Mouse (Mus musculus): ENCODE measurements around the gene Mrps11.
A peak's percentile ranks its signal among the peaks of the same experiment; 100 is the strongest.

The Mrps11 gene

DNA sequence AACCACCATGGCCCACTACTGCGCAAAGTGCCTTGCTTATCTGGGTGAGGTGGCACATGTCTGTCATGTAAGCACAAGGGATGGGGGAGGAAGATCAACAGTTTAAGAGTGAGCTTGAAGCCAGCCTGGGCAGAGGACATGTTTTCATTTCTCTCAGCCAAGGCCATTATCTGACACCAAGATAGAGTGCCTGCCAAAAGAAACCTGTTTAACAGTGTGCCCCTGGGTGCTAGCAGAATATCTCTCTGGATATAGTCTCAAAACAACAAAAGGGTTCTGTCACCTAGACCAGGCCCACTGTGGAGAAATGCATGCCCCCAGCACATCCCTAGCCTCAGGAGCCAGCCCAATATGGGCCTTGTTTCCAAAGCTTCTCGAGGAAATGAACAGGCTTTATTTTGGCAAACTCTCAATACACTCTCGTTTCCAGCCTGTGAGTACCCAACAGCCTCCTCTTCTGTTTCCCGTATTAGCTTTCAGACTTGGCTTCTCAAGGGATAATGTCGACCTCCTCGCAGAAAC, 11.7 kb downstream of the Mrps11 start:
- no peak for DNase-seq

DNA sequence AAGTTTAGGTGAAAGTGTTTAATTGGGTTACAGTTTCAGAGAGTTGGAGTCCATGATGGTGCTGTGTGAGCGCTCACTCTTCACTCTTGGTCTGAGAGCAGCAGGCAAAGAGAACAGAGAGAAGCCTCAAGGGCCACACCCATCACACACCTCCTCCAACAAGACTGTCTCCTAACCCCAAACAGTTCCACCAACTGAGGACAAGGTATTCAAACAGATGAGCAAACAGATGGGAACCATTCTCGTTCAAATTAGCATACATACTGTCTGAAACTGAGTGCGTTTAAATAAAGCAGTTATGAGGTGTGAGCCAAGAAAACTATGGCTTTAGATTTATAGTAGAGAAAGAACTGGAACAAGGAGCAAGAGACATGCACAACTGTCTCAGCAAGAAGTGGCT, 13.7 kb downstream of the Mrps11 start:
- DNase-seq, result no peak

DNA sequence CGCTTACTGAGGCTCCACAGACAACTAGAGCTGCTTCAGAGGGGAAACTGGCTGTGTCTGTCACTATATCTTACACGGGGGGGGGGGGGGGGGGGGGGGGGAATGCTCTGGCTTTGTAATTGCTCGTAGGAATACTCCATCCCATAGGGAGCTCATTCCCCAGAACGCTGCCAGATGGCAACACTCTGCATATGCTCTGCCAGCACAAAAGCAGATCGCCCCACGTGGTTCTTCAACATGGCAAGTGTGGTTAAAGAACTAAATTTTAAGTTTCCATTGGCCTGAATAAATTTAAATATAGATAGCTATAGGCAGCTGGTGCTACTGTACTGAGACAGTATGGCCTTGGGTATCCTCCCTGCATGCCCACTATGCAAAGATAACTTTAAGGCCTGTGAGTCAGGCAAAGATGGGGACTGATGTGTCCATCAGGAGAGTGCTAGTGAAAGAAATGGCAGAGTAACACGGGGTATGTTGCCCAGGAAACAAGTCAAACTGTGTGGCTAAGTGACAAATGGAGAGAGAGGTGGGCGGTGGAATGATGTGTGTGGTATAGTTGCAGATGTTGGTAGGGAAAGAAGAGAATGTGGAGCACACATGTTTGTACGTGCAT, 15.0 kb downstream of the Mrps11 start:
- DNase-seq, result no peak

DNA sequence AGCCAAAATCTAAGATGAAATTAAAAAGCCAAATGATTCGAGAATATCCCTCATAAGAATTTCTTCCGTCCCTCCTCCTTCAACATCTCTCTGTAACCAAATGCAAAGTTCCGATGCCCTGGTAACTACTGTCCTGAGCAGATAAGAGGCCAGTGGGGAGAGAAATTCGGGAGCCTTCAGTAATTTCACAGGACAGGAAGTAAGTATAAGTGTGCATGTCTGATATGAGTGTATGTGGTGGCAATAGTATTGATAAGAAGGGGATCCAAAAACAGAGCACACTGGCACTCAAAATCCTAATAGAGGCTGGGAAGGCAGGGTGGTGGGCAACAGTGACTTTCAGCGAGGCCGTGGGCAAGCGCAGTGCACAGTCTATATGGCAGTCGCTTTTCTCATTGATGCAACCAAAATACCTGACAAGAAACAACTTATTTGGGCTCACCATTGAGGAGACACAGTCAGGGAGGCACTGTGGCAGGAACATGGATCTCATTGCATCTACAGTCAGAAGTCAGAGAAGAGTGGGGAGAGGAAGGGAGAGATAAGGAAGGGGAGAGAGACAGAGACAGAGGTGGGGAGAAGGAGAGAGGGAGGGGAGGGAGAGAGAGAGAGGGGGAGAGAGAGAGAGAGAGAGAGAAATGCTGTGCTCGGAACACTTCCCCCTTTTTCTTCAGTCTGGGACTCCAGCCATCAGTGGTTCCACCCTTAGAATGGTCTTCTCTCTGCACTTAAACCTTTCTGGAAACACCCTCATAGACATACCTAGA, 17.0 kb downstream of the Mrps11 start:
- DNase-seq, result no peak

DNA sequence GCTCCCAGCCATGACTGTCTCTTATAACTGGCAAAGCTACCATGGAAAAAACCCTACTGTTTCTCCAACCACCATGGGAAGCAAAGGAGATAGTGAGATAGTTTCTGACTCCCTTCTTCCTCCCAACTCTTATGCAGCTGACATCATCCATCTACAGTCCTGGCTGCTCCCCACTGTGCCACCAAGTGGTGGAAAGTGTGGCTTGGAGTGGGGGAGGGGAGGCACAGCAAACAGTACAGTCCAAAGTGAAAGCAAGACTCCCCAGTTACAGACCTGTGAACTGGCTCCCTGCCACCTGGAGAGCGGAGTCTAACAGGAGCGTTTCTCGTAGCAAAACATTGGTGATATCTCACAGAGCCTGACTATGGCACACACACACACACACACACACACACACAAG, 20.9 kb downstream of the Mrps11 start:
- peak; percentile 30 to 52 for DNase-seq

DNA sequence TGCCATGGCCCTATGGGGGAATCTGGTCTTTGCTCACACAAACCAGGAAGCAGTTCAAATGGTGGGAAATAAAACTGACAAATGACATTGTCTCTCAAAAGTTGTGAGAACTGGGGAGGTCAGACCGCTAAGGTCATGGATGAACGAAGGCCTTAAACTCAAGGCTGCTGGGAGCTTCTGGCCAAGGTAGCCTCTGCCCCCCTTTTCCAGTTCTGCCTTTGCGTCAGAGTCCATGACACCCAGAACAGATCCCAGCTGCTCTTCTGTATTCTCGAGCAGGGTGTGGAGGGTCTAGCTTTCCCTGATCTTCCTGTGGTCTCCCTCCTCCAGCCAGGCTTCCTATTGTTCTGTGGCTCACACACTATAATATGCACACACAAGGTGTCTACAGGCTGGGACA, 24.3 kb downstream of the Mrps11 start:
- peak in 1 of 2 experiments; percentile 39 for DNase-seq

DNA sequence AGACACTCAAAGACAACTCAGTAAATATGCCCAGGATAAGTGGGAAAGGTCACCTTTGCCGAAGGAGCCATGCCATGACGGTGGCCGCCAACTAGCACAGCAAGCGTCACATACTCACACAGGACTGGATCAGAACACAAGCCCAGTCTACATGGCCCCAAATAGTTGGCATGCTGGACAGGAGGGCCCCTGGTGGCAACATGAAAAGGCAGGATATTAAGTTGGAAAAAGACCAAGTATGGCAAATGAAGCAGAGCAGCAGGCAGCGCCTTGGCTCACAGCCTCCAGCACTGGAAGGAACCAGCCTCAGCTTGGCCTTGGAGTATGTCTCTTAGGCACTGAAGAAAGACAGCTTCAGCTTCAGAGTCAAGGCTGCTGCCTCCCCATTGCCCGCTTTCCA, 30.9 kb downstream of the Mrps11 start:
- DNase-seq, result peak in 1 of 2 experiments; percentile 17

DNA sequence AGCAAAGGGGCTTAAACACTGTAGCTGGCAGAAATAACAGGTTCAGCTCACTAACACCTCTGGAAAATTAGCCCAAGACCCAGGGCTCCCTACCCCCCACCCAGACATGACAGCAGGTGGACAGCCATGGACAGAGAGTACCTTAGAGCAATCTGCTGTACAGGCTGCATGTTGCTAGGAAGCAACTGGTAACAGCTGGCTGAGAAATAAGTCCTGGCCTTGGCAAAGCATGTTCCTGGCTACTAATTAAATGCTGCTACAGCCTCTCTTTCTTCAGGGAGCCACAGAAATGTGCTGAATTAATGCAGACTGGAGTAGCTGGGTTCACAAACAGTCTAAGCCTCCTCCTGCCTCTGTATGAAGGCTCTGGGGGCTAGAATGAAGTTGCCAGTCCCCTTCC, 31.8 kb downstream of the Mrps11 start:
- peak in 1 of 2 experiments; percentile 12 for DNase-seq

DNA sequence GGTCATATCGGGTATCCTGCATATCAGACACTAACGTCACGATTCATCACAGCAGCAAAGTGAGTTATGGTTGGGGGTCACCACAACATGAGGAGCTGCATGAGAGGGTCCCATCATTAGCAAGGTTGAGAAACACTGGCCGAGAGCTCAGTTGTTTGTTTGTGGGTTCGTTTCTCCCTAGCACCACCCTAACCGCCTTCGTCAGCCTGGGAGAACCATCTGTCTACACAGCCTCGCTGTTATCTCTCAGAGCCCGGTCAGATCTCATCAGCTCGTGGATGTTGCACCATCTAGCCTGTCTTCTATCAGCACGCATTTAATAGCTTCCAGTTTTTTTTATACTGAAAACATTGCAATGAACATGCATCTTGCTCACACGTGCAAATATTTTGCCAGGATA, 35.4 kb downstream of the Mrps11 start:
- no peak for DNase-seq

DNA sequence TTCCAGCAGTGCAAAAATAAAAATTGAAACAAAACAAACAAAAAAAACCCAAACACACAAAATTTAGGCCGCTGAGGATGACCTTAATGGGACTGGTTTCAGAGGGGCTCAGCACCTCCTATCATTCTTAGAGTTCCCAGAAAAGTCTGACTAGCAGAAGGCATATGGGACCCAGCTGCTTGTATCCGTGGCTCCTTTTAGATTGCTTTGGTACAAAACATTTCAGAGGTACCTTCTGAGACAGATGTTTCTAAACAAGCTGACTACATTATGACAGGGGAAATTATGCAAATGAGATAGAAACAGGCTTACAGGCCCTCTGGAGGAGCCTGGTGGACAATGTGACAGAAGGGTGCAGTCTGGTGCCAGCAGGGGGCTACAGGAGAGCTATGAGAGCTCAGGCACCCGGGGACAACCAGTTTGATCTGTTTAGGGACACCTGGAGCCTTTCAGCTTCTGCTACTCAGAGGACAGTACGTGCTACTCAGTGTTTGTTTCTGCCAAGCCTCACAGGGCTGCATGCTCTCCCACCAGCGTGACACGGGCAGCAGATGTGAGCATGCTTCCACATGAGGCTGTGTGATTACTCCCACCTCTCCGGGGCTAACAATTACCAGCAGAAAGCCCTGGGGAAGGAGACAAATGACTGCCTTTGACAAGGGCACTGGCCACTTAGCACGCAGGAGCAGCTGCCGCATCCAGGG, 43.9 kb downstream of the Mrps11 start:
- DNase-seq, result peak; percentile 56 to 71

DNA sequence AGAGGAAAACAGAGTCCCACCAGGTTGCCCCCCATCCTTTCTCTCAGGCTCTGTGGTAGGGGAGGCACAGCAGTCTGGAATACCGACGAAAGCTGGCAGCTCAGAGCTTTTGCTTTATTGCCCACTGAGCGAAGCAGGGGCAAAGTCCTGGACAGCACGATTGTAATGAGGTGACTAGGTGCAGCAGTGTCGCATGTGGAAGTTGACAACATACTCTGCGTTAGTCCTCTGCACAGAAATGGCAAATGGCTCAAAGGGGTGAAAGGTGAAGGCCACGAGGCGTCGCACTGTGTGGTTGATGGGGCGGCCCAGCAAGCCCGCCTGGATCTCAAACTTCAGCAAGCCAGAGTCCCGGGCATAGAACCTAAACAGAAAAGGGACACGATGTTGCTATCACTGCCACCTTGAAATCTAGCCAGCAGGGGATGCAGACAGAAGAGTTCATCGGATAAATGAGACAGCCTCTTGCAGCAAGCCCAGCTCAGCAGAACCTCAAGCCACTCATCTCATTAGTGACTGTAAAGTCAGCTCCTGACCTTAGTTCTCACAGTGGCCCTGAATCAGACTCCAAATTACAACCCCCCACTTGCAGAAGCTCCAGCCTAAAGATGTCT, 44.9 kb downstream of the Mrps11 start:
- DNase-seq, result no peak

DNA sequence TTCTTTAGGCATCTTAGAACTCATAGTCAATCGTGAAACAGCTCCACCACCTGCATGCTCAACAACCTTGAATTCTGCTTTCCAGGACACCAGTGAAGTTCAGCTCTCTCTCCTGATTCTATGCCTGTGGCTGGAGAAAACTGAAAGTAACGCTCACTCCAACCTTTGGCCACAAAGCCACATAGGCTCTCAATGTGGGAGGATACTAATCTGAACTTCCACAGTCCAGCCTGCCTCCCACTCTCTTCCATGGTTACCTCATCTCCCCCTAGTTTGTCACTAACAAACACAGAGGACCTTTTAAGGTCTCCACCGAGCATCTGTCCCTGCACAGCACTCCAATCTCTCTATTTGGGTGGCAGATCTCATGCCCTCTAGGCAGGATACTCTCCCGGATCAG, 52.7 kb downstream of the Mrps11 start:
- no peak for DNase-seq

DNA sequence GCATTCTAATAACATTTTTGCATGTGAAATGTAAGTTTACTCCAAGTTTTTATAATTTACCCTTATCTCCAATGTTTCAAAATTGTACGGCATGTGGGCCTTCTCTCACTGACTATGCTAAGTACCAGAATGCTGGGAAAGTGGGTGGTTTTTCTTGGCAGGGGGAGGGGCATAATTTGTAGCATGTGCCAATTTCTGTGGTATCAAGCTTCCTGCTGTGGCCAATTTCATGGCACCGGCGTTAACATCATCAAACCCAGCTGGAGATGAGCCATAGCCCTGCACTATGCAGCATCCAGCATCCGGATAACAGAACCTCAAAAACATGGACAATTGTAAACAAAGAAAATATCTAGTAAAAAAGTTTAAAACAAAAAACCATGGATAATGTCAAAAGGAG, 54.3 kb downstream of the Mrps11 start:
- no peak for DNase-seq

DNA sequence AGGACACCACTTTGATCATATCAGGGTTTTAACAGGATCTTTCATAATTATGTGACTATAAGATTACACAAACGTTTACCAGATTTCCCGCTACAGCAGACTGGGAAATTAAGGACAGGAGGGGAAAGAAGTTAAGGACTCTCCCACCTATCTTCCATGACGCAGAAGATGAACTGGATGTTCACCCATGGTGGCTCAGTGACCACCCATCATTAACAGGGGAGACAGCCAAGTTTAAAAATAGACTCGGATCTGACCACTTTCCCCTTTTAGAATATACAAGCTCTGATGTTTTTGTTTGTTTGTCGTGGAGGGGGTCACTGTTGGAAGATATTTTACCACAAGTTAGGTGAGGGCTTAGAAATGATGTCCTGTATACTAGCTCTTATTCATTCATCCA, 58.7 kb downstream of the Mrps11 start:
- DNase-seq, result no peak
